Mouse (Mus musculus) kidney, postnatal 0 days (tissue): ENCODE results near the gene Gabra3. TPM values are rescaled to one million over a fixed set of nuclear protein-coding genes. Genes with fewer than 3 reads are reported as not detected.
A peak's percentile ranks its signal among the peaks of the same experiment; 100 is the strongest.

ENCODE experiments used
- ATAC-seq: fragments of 200-750 bp; cut with Nextera tagmentation; replicated peaks from 2 replicates; pipeline ENCODE4 v1.8.0; 2017; ENCODE audit warnings: low read depth, moderate number of reproducible peaks, moderate TSS enrichment, moderate library complexity; ENCODE audit not compliant: low FRiP score
- DNase-seq: peaks from one replicate; pipeline ENCODE4 v3.0.0-alpha.2; 2016; ENCODE audit warnings: low spot score
- H3K27ac ChIP-seq: fragments of 300-500 bp; sonication (generic); 2 replicates; pipeline ENCODE4 v1.5.1; 2014; ENCODE audit warnings: mild to moderate bottlenecking
- H3K27me3 ChIP-seq: fragments of 300-500 bp; sonication (generic); 2 replicates; pipeline ENCODE4 v1.6.1; 2014; ENCODE audit warnings: low read length, mixed read lengths; ENCODE audit not compliant: insufficient read depth
- H3K36me3 ChIP-seq: fragments of 300-500 bp; sonication (generic); 2 replicates; pipeline ENCODE4 v1.6.1; 2014; ENCODE audit warnings: low read length, mixed read lengths; ENCODE audit not compliant: insufficient read depth
- H3K4me1 ChIP-seq: fragments of 300-500 bp; sonication (generic); replicated peaks from 2 replicates; pipeline ENCODE4 v1.6.1; 2014; ENCODE audit warnings: antibody characterized with exemption, low read length, mixed read lengths; ENCODE audit not compliant: insufficient read depth
- H3K4me2 ChIP-seq: fragments of 300-500 bp; sonication (generic); 2 replicates; pipeline ENCODE4 v1.6.1; 2014; ENCODE audit warnings: mild to moderate bottlenecking, low read length, moderate library complexity, mixed read lengths
- H3K4me3 ChIP-seq: fragments of 300-500 bp; sonication (generic); replicated peaks from 2 replicates; pipeline ENCODE4 v1.5.1; 2014; ENCODE audit warnings: low read depth, low read length
- H3K9ac ChIP-seq: fragments of 300-500 bp; sonication (generic); 2 replicates; pipeline ENCODE4 v1.6.1; 2014; ENCODE audit warnings: low read depth, low read length
- H3K9me3 ChIP-seq: fragments of 300-500 bp; sonication (generic); replicated peaks from 2 replicates; pipeline ENCODE4 v1.6.1; 2016; ENCODE audit warnings: low read length, inconsistent platforms, mixed read lengths
- CTCF ChIP-seq: IDR thresholded peaks from 2 replicates; pipeline ENCODE4 v1.5.1; 2016; ENCODE audit warnings: antibody characterized with exemption, low read depth, mild to moderate bottlenecking, moderate library complexity
- WGBS: fragments of 180-500 bp; shearing (Covaris S2); extraction: QIAGEN DNeasy Blood & Tissue Kit; methylation state at CpG from one replicate; pipeline ENCODE4 v1.1.7; 2014; 5-methylcytosine and 5-hydroxymethylcytosine counted together
- polyA plus RNA-seq: library from polyadenylated mRNA; unstranded; fragments of >200 nt; fragmentation: Nextera tagmentation; extraction: Ambion mirVana; gene quantifications from 2 replicates; pipeline ENCODE4 v1.2.1, GENCODE M21; 2015

Gene Gabra3
- 0.64 and 0.68 TPM in 2 replicates for polyA plus RNA-seq

- WGBS, result 32% methylated on average over 4 of the region's 4 CpGs
- Histone ChIP-seq H3K27ac (no peak within 1 kb of the TSS), H3K4me1 (no peaks in the 10 kb centered on the region), H3K27me3 (no peaks in the 10 kb centered on the region), H3K36me3 (no peaks in the 10 kb centered on the region), H3K4me2 (peak within 1 kb of the TSS; percentile 39), H3K4me3 (peak within 1 kb of the TSS; percentile 14), H3K9me3 (no peaks in the 10 kb centered on the region), H3K9ac (no peak within 1 kb of the TSS)
- ATAC-seq, result no peak
- DNase-seq, result peak; percentile 4
- TF ChIP-seq CTCF, result no peak
Observed at GRCm38 (mm10) chrX:72656230-72656898, at the start of gene Gabra3. Gabra3 (minus strand) TSS chrX:72656848.

- H3K4me2 ChIP-seq, result peak overlapping the region; percentile 39
- H3K4me1 ChIP-seq, result no peaks in the 10 kb centered on the region
- peak overlapping the region; percentile 14 for H3K4me3 ChIP-seq
- H3K36me3 ChIP-seq, result no peaks in the 10 kb centered on the region
- no peaks in the 10 kb centered on the region for H3K9me3 ChIP-seq
- ATAC-seq (no peak; the same call in 1 of the 2 replicates), DNase-seq (peak; percentile 4)
- H3K9ac ChIP-seq, result no peak overlapping the region
- TF ChIP-seq CTCF, result no peak
- no peak overlapping the region for H3K27ac ChIP-seq
- WGBS, result 28% methylated on average over 11 of the region's 11 CpGs
- no peaks in the 10 kb centered on the region for H3K27me3 ChIP-seq
Observed at GRCm38 (mm10) chrX:72655789-72656188, 859 bp downstream of the Gabra3 start.

GRCm38 (mm10) chrX:72655381-72655780, 1.3 kb downstream of the Gabra3 start:
- peak overlapping the region; percentile 14 for H3K4me3 ChIP-seq
- TF ChIP-seq CTCF, result no peak
- H3K4me1 ChIP-seq, result no peaks in the 10 kb centered on the region
- 19% methylated on average over 5 of the region's 5 CpGs for WGBS
- peak overlapping the region; percentile 39 for H3K4me2 ChIP-seq
- no peak overlapping the region for H3K9ac ChIP-seq
- H3K27me3 ChIP-seq, result no peaks in the 10 kb centered on the region
- DNase-seq (no peak), ATAC-seq (no peak; the same call in 1 of the 2 replicates)
- no peaks in the 10 kb centered on the region for H3K9me3 ChIP-seq
- H3K36me3 ChIP-seq, result no peaks in the 10 kb centered on the region
- no peak overlapping the region for H3K27ac ChIP-seq

- ATAC-seq, result no peak
- H3K27me3 ChIP-seq, result no peaks in the 10 kb centered on the region
- DNase-seq, result no peak
- H3K4me2 ChIP-seq, result no peak overlapping the region
- no peak overlapping the region for H3K27ac ChIP-seq
- H3K36me3 ChIP-seq, result no peaks in the 10 kb centered on the region
- no peaks in the 10 kb centered on the region for H3K4me1 ChIP-seq
- TF ChIP-seq CTCF, result no peak
- 64% methylated on average over 3 of the region's 3 CpGs for WGBS
- no peaks in the 10 kb centered on the region for H3K9me3 ChIP-seq
- H3K9ac ChIP-seq, result no peak overlapping the region
- no peak overlapping the region for H3K4me3 ChIP-seq
Observed at GRCm38 (mm10) chrX:72650688-72651087, 6.0 kb downstream of the Gabra3 start.

GRCm38 (mm10) chrX:72644691-72645090, 12.0 kb downstream of the Gabra3 start:
- Histone ChIP-seq H3K9ac (no peak overlapping the region), H3K9me3 (no peaks in the 10 kb centered on the region), H3K4me2 (no peak overlapping the region), H3K27me3 (no peaks in the 10 kb centered on the region), H3K4me3 (no peak overlapping the region), H3K36me3 (no peaks in the 10 kb centered on the region), H3K27ac (no peak overlapping the region), H3K4me1 (no peaks in the 10 kb centered on the region)
- DNase-seq (peak; percentile 3), ATAC-seq (no peak)
- TF ChIP-seq CTCF, result peak; percentile 49
- WGBS, result 55% methylated on average over 2 of the region's 2 CpGs

- no peaks in the 10 kb centered on the region for H3K9me3 ChIP-seq
- no peak for ATAC-seq
- TF ChIP-seq CTCF, result no peak
Observed at GRCm38 (mm10) chrX:72497284-72497683, 159.4 kb downstream of the Gabra3 start.

More at GRCm38 (mm10) chrX:72497284-72497683, 159.4 kb downstream of the Gabra3 start:
- 74% methylated on average over 5 of the region's 5 CpGs for WGBS
- H3K4me1 ChIP-seq, result no peaks in the 10 kb centered on the region
- no peak overlapping the region for H3K9ac ChIP-seq
- no peak overlapping the region for H3K4me3 ChIP-seq
- H3K36me3 ChIP-seq, result no peaks in the 10 kb centered on the region
- DNase-seq, result no peak
- H3K27me3 ChIP-seq, result no peaks in the 10 kb centered on the region
- no peak overlapping the region for H3K27ac ChIP-seq
- no peak overlapping the region for H3K4me2 ChIP-seq
